Mouse (Mus musculus): ENCODE measurements around the gene 1810009J06Rik. TPM values are rescaled to one million over a fixed set of nuclear protein-coding genes. Genes with fewer than 3 reads are reported as not detected.

The 1810009J06Rik gene
- polyA plus RNA-seq (2014; fragmentation: Illumina TruSeq; extraction: RNeasy Lipid Tissue Mini Kit (QIAGEN cat#74804); ENCODE audit: low replicate concordance), result not detected

DNA sequence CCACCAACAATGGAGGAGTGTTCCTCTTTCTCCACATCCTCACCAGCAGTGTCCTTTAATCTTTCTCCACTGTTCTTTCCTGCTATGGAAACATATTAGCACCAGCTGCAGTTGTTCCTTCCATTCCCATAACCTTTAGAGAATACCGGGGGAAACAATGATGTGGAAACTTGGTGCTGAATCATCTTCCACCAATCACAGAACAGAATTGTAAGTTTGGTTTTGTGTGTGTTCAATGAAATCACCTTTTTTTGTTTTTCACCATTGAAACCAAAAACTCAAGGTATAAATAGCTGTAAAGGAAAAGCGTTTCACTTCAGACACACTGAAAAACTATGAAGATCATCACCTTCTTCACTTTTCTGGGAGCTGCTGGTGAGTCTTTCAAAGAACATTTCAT, at the start of gene 1810009J06Rik:
Gene 1810009J06Rik, plus strand, starts transcription at position 301 of the 400 bp plus-strand sequence.

DNA sequence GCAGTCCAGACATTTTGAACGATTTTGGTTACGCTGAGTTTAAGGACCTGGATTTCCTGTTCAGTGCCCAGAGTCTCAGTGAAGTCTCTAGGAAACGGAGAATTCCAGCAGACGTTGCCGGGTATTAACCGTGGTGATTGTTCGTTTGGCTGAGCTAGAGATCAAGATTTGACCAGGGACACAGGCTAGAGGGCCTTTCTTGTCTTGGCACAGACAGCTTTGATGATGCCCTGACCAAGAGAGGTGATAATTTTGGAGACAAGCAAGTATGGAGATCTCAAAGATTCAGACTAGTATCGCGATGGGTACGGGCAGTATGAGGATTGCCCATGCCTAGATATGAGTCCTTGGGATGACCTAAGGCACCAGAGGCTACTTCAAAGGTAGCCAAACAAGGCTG, 24.1 kb upstream of the 1810009J06Rik start, which contains the start of gene 1700074P13Rik:
Gene 1700074P13Rik, minus strand, starts transcription at position 101 of the 400 bp plus-strand sequence.

DNA sequence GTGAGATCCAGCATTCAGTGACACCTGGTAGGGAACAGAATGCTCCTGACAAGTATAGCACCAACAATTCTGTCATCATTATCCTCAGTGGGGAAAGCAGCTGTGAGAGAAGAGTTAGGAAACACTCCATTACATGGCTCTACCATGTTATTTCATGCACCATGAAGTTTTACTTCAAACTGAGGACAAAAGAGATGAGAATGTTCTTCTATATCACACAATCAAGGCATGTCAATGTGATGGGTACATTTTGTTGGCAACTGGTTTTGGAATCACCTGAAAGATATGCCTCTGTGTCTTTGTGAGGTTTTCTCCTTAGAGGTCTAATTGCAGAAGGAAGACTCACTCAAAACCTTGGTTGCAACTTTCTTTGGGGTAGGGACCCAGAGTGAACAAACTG, 12.8 kb upstream of the 1810009J06Rik start, which contains the start of gene Gm4744:
Gene Gm4744, minus strand, starts transcription at position 101 of the 400 bp plus-strand sequence.

DNA sequence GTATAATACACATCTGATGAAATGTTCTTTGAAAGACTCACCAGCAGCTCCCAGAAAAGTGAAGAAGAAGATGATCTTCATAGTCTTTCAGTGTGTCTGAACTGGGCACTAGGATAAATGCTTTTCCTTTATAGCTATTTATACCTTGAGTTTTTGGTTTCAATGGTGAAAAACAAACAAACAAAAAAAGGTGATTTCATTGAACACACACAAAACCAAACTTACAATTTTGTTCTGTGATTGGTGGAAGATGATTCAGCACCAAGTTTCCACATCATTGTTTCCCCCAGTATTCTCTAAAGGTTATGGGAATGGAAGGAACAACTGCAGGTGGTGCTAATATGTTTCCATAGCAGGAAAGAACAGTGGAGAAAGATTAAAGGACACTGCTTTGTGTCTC, 34.8 kb downstream of the 1810009J06Rik start, which contains the start of gene Gm2663:
Gene Gm2663, minus strand, starts transcription at position 101 of the 400 bp plus-strand sequence.

Other genes with a start within 250 kb of the 1810009J06Rik start
- not detected for gene Moxd2, start 77.3 kb upstream of the 1810009J06Rik start, polyA plus RNA-seq (2014; fragmentation: Illumina TruSeq; extraction: RNeasy Lipid Tissue Mini Kit (QIAGEN cat#74804); ENCODE audit: low replicate concordance)
- gene Prss58, start 64.4 kb upstream of the 1810009J06Rik start, polyA plus RNA-seq (2014; fragmentation: Illumina TruSeq; extraction: RNeasy Lipid Tissue Mini Kit (QIAGEN cat#74804); ENCODE audit: low replicate concordance), result not detected
- gene 1700074P13Rik, start 24.2 kb upstream of the 1810009J06Rik start, polyA plus RNA-seq (2014; fragmentation: Illumina TruSeq; extraction: RNeasy Lipid Tissue Mini Kit (QIAGEN cat#74804); ENCODE audit: low replicate concordance), result not detected
- not detected for gene Gm4744, start 12.9 kb upstream of the 1810009J06Rik start, polyA plus RNA-seq (2014; fragmentation: Illumina TruSeq; extraction: RNeasy Lipid Tissue Mini Kit (QIAGEN cat#74804); ENCODE audit: low replicate concordance)
- not detected for gene Gm2663, start 34.7 kb downstream of the 1810009J06Rik start, polyA plus RNA-seq (2014; fragmentation: Illumina TruSeq; extraction: RNeasy Lipid Tissue Mini Kit (QIAGEN cat#74804); ENCODE audit: low replicate concordance)
- 629 TPM for gene 2210010C04Rik, start 70.8 kb downstream of the 1810009J06Rik start, polyA plus RNA-seq (2014; fragmentation: Illumina TruSeq; extraction: RNeasy Lipid Tissue Mini Kit (QIAGEN cat#74804); ENCODE audit: low replicate concordance)